Mouse (Mus musculus) skeletal muscle tissue, adult 2 months (tissue): ENCODE measurements around the gene Slc25a44.
"Not testable (repeated sequence)": the region's sequence is repeated elsewhere in the genome, so short reads cannot be mapped to it uniquely, and the experiment has no call there.

Source experiments
- DNase-seq: peaks from one replicate; pipeline ENCODE4 v3.0.0-alpha.2; 2012; ENCODE audit warnings: low read depth, low spot score

Slc25a44 gene

GRCm38 (mm10) chr3:88367517-88367916, 57.4 kb downstream of the Slc25a44 start:
- not testable (repeated sequence) for DNase-seq

- DNase-seq: not testable (repeated sequence)
Observed at GRCm38 (mm10) chr3:88366830-88367428, 58.0 kb downstream of the Slc25a44 start.

GRCm38 (mm10) chr3:88365705-88366361, 59.1 kb downstream of the Slc25a44 start:
- DNase-seq: no peak

DNA sequence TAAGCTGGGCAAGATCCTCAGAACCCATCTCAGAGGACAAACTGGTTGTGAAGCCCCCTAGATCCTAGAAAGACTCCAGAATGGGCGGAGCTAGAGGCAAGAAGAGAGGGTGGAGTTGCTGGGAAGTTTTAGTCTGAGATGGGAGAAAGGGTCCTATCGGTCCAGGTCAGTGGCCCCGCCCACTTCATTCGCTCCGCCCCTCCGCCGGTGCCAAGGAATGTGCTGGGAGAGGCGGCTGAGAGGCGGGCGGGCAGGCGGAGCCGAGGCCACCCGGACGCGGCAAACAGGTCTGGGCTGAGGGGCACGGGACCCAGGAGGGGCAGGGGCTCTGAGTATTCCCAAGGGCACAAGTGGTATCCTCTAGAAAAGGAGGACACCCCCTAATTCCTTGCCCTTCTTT, 60.6 kb downstream of the Slc25a44 start, which contains the start of gene Paqr6:
Gene Paqr6 (plus strand): TSS at position 248 of the 400 bp plus-strand sequence.
- no peak for DNase-seq

DNA sequence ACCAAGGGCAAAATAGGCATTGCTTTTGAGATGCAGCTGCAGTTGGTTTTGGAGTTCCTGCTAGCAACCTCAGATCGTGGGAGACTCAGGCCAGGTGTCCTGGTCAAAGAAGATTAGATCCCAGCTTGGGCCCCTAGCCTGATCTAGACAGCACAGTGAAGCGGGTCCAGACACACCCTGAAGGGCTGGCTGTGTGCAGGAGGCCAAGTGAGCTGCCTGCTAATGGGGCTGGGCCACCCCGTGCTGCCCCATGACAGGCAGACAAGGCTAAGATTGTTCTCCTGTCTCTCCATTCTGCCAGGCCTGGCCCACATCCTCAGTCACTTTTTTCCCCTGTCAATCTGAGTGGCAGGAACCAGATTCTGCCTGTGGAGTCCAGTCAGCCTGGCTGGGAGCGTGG, 61.2 kb downstream of the Slc25a44 start:
- DNase-seq: no peak

GRCm38 (mm10) chr3:88361612-88362313, 63.2 kb downstream of the Slc25a44 start:
- DNase-seq: no peak

DNA sequence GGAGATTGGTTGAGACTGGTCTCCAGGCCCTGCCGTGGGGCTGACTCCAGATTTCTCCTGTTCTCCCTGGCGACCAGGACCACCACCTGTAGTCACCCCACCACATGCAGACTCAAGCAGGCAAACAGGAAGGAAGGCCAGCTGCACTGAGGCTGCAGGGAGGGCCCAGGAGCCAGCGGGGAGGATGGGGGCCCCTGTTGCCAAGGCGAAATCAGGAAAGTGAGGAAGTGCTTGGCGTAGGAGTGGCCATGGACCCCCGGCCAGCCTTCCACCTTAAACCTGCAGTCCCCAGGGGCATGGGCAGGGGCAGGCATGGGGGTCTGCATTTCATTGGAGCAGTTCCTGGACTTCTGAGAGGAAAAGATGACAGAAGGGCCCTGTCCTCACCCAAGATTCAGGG, 63.8 kb downstream of the Slc25a44 start:
- no peak for DNase-seq
